Mouse (Mus musculus) left cerebral cortex, adult 18-20 months (tissue): ENCODE measurements around the gene Samt3. TPM values are rescaled to one million over a fixed set of nuclear protein-coding genes. Genes with fewer than 3 reads are reported as not detected.

Experiments
- DNase-seq, 2 experiments: peaks; one replicate each; pipeline ENCODE4 v3.0.0; 2021 to 2022; ENCODE audit warnings: low spot score in 2 of 2, mixed read lengths in 1 of 2
- long read RNA-seq, 2 experiments: library from polyadenylated mRNA; stranded (forward); transcript quantifications; one replicate each; pipeline ENCODE4 v2.0.0; 2021
- total RNA-seq, 2 experiments: library from RNA; stranded (reverse); gene quantifications; 2 replicates each; pipeline ENCODE4 v1.2.3; 2021

The Samt3 gene
- not detected for total RNA-seq
- long read RNA-seq, experiment 1 = 0 reads
- long read RNA-seq, experiment 2 = 0 reads

DNA sequence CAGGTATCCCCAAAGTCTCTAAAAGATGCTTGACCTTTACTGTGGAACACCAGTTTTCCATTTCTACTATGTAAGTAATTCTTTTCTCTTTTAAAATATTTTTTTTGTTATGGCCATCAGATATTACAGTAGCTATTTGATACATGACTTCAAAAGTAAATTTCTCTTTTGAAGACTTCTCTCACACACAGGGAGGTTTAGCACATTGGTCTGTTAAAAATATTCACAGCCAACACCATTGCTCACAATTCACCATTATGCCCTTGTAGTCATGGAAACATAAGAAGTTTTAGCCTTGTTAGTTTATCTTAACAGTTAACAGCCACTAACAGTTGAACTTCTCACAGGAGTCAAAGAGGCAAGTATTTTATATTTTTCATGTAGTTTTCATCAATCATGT is at the start of gene Samt3:
Gene Samt3, plus strand, starts transcription at position 301 of the 400 bp plus-strand sequence.
- no peak for DNase-seq

DNA sequence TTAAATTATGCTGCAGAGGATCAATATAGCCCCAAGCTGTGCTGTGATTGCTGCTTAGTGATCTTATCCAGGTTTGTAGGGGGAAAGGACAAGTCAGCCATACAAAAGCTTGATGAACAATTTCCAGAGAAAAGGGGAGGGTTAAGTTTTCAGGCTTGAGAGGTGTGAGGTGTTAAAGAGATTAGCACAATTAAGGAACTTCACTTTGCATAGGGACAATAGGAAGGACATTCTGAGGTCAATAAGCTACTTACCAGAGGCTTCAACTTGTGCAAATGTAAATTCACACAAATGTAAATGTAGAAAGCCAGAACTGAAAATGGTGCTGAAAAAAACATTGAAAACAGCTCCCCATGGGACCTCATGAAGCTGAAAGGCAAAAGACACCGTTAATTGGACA is 27.4 kb upstream of the Samt3 start:
- no peak for DNase-seq

DNA sequence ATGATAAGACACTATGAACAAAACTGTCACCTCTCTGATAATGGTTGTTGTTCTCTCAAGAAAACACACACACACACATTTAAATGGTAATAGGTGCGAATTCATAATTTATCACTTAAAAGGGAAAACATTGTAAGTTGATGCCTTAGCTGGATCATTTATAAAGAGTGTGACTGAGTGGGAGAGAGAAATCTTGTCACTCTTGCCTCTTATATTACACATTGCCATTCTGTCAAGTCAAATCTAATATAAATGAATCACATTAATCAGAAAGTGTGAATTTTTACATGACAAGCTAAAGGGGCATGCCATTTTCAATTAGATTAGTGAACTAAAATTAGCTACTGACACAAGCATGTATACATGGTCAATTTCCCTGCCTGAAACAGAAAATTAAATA is 44.7 kb downstream of the Samt3 start:
- no peak for DNase-seq

Other genes starting within 250 kb of the Samt3 start
- gene 5430427O19Rik, start 173.8 kb upstream of the Samt3 start, total RNA-seq = under 1 TPM; 0.12 TPM
- not detected for gene Nr0b1, start 147.6 kb downstream of the Samt3 start, total RNA-seq